ENCODE assay signal across 25 mouse cellular contexts in the genomic region with DNA sequence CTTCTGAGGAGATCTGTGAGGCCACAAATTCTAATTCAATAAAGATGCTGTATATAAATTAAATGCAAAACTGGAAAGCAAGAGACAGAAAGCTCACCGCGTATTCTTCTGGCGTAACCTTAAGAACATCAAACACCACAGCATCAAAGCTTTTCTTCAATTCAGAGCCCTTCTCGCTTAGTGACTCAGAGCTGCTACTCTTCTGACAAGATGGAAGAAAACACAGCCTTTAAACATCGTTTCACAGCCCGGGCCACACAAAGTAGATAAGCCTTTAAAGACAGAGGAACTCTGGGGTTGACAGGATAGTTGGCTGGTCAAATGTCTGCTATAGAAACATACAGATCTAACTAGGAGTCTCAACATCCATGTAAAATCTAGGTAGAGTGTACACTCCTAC. TPM values are rescaled to one million over a fixed set of nuclear protein-coding genes. Genes with fewer than 3 reads are reported as not detected.
DNase-seq lines count a peak whose midpoint lies in the region; ATAC-seq and TF ChIP-seq lines count a peak whose summit lies in the region.
"Had no signal": no experiment of that assay in that cellular context is flagged by ENCODE, and none has a peak within 500 bp of the region (broad histone marks: within the 10 kb centered on the region; RNA-seq: fewer than 3 reads in every experiment).

No protein-coding gene starts in this region.

- 67% methylated on average over 6 of the region's 6 CpGs for WGBS in midbrain, embryonic 11.5 days
- 47% methylated on average over 6 of the region's 6 CpGs for WGBS in midbrain, postnatal 0 days
- 26% methylated on average over 6 of the region's 6 CpGs for WGBS in thymus, adult 2 months

- no peak for TF ChIP-seq POLR2A in thymus, adult 2 months (IDR thresholded peaks at IDR 0.05; ENCODE audit: control insufficient read depth, extremely low read depth, insufficient read depth, low read length, poor library complexity)
- no peak for TF ChIP-seq POLR2A in brain, embryonic 14.5 days (IDR thresholded peaks at IDR 0.05; ENCODE audit: borderline replicate concordance, extremely low read depth, insufficient read depth, insufficient read length, poor library complexity, severe bottlenecking)

- H3K36me3 ChIP-seq in midbrain, embryonic 11.5 days (ENCODE audit: control insufficient read depth, insufficient read depth, low read length), result no peaks in the 10 kb centered on the region
- peaks cover 2% of the 10 kb centered on the region; the same call in 1 of the 2 replicates for H3K36me3 ChIP-seq in midbrain, postnatal 0 days (ENCODE audit: insufficient read depth, low read length)
- peaks cover 25% of the 10 kb centered on the region for H3K36me3 ChIP-seq in thymus, adult 2 months (ENCODE audit: control insufficient read depth, insufficient read depth, low read length)

- no peaks in the 10 kb centered on the region for H3K4me1 ChIP-seq in midbrain, embryonic 11.5 days (ENCODE audit: control insufficient read depth, insufficient read depth, low read length)
- H3K4me1 ChIP-seq in midbrain, postnatal 0 days (ENCODE audit: insufficient read depth, low read length), result no peaks in the 10 kb centered on the region
- peaks cover 9% of the 10 kb centered on the region for H3K4me1 ChIP-seq in thymus, adult 2 months (replicated peaks; ENCODE audit: control insufficient read depth, insufficient read depth, low read length)
- H3K4me1 ChIP-seq: heart, embryonic 15.5 days had no signal

- H3K9me3 ChIP-seq in midbrain, embryonic 11.5 days (ENCODE audit: control insufficient read depth, low read length), result no peaks in the 10 kb centered on the region
- H3K9me3 ChIP-seq in midbrain, postnatal 0 days (ENCODE audit: low read length), result no peaks in the 10 kb centered on the region
- H3K9me3 ChIP-seq: forebrain, embryonic 10.5 days; forebrain, embryonic 13.5 days; heart, embryonic 12.5 days; heart, embryonic 15.5 days; hindbrain, embryonic 10.5 days; hindbrain, embryonic 13.5 days had no signal

- no peak overlapping the region for H3K4me2 ChIP-seq in midbrain, embryonic 11.5 days
- H3K4me2 ChIP-seq in midbrain, postnatal 0 days (ENCODE audit: low read depth, low read length, poor library complexity, severe bottlenecking), result no peak overlapping the region
- H3K4me2 ChIP-seq: forebrain, embryonic 13.5 days; heart, embryonic 12.5 days; heart, embryonic 15.5 days; hindbrain, embryonic 13.5 days had no signal

- no peak for ATAC-seq in midbrain, embryonic 11.5 days (ENCODE audit: low FRiP score)
- ATAC-seq in midbrain, postnatal 0 days (ENCODE audit: low FRiP score), result no peak
- ATAC-seq: forebrain, embryonic 13.5 days; forebrain, embryonic 16.5 days; hindbrain, embryonic 16.5 days; inflammation-experienced regulatory T-cells, adult 6 months had no signal

- no peak overlapping the region for H3K27ac ChIP-seq in midbrain, embryonic 11.5 days (ENCODE audit: low read depth, low read length)
- no peak overlapping the region for H3K27ac ChIP-seq in midbrain, postnatal 0 days (ENCODE audit: low read depth, low read length)
- no peak overlapping the region for H3K27ac ChIP-seq in thymus, adult 2 months (ENCODE audit: control insufficient read depth, insufficient read depth, low read length)
- H3K27ac ChIP-seq: forebrain, embryonic 10.5 days; forebrain, embryonic 13.5 days; heart, embryonic 15.5 days; hindbrain, embryonic 10.5 days; hindbrain, embryonic 13.5 days had no signal

- no peak for TF ChIP-seq CTCF in midbrain, postnatal 0 days (IDR thresholded peaks at IDR 0.05)
- TF ChIP-seq CTCF in thymus, adult 2 months (IDR thresholded peaks at IDR 0.05; ENCODE audit: borderline replicate concordance, control insufficient read depth, extremely low read depth, insufficient read depth, low read length, poor library complexity), result no peak
- no peak for TF ChIP-seq CTCF in brain, embryonic 14.5 days (IDR thresholded peaks at IDR 0.05; ENCODE audit: borderline replicate concordance, extremely low read depth, insufficient read depth, insufficient read length)

- no peak overlapping the region for H3K4me3 ChIP-seq in midbrain, embryonic 11.5 days (ENCODE audit: low read depth, low read length)
- no peak overlapping the region for H3K4me3 ChIP-seq in midbrain, postnatal 0 days (ENCODE audit: low read depth, low read length)
- no peak overlapping the region for H3K4me3 ChIP-seq in thymus, adult 2 months (ENCODE audit: control insufficient read depth, insufficient read depth, low read length)
- H3K4me3 ChIP-seq: forebrain, embryonic 10.5 days; forebrain, embryonic 13.5 days; heart, embryonic 12.5 days; heart, embryonic 15.5 days; hindbrain, embryonic 10.5 days; hindbrain, embryonic 13.5 days had no signal

- peak; percentile 82 for DNase-seq in midbrain, embryonic 11.5 days (ENCODE audit: low spot score, missing footprints)
- DNase-seq in midbrain, postnatal 0 days (ENCODE audit: low spot score), result no peak
- DNase-seq in thymus, postnatal 0 days (ENCODE audit: low spot score), result peak; percentile 40
- DNase-seq in thymus, adult 2 months, result no peak
- peak; percentile 33 for DNase-seq in brain, embryonic 14.5 days (ENCODE audit: low read depth)
- no peak for DNase-seq in heart, adult 8-10 months (ENCODE audit: low spot score)
- no peak for DNase-seq in spleen, adult 12 weeks (ENCODE audit: low spot score)
- DNase-seq in ovary, postnatal 10 days (ENCODE audit: low spot score), result no peak
- DNase-seq: adrenal gland, postnatal 25 days; cerebellum, adult 18-20 months; cerebellum, adult 9-10 months; cerebellum, postnatal 14 days; gastrocnemius, postnatal 10 days; gastrocnemius, postnatal 36 days; heart, postnatal 10 days; heart, postnatal 36 days had no signal

- no peak overlapping the region for H3K9ac ChIP-seq in midbrain, embryonic 11.5 days (ENCODE audit: low read length)
- H3K9ac ChIP-seq in midbrain, postnatal 0 days (replicated peaks; ENCODE audit: low read length, poor library complexity, severe bottlenecking), result no peak overlapping the region
- H3K9ac ChIP-seq: forebrain, embryonic 13.5 days; heart, embryonic 12.5 days; heart, embryonic 15.5 days; hindbrain, embryonic 13.5 days had no signal

- no peaks in the 10 kb centered on the region for H3K27me3 ChIP-seq in midbrain, embryonic 11.5 days (ENCODE audit: control insufficient read depth, insufficient read depth, low read length)
- no peaks in the 10 kb centered on the region for H3K27me3 ChIP-seq in midbrain, postnatal 0 days (ENCODE audit: insufficient read depth, low read length)
- no peaks in the 10 kb centered on the region for H3K27me3 ChIP-seq in thymus, adult 2 months (ENCODE audit: control insufficient read depth, insufficient read depth, low read length)
- H3K27me3 ChIP-seq: forebrain, embryonic 13.5 days; heart, embryonic 12.5 days; heart, embryonic 15.5 days; hindbrain, embryonic 13.5 days had no signal

RNA-seq across cellular contexts. Expression of gene Ralgps2, which starts 37.7 kb away (rescaled TPM):
- polyA plus RNA-seq in midbrain, embryonic 11.5 days (2014; fragmentation: Nextera tagmentation; extraction: Ambion mirVana), result 85.1 and 91.9 TPM in 2 replicates
- 68.8 and 87.0 TPM in 2 replicates for total RNA-seq in midbrain, postnatal 0 days (2014; rRNA removed)
- 58.2 and 70.4 TPM in 2 replicates for polyA plus RNA-seq in midbrain, postnatal 0 days (2015; fragmentation: Nextera tagmentation; extraction: Ambion mirVana)
- polyA plus RNA-seq in thymus, postnatal 0 days (2015; fragmentation: Nextera tagmentation; extraction: Ambion mirVana), result 109 and 131 TPM in 2 replicates
- polyA plus RNA-seq in thymus, adult 2 months (2012; rRNA removed), result 25.2 and 28.9 TPM in 2 replicates
- polyA plus RNA-seq in brain, embryonic 14.5 days (2012; rRNA removed), result 36.3 and 52.1 TPM in 2 replicates
- 10 to 100 TPM in 1 of 4 experiments, 1 to 10 TPM in 3; 6.4 to 11.8 (median 8.7) TPM for total RNA-seq in heart, adult 8-10 months (2022)

Comparison
In these comparisons a context has a peak if more than half of its experiments do, and no peak if none do; other contexts are left out.
1. DNase-seq: peak in midbrain, embryonic 11.5 days (single experiment), thymus, postnatal 0 days (single experiment) and brain, embryonic 14.5 days (single experiment); none in midbrain, postnatal 0 days (single experiment), thymus, adult 2 months (single experiment), heart, adult 8-10 months (single experiment), spleen, adult 12 weeks (single experiment) and ovary, postnatal 10 days (single experiment).